Mouse (Mus musculus): ENCODE results near the gene Fam160b1.

DNA sequence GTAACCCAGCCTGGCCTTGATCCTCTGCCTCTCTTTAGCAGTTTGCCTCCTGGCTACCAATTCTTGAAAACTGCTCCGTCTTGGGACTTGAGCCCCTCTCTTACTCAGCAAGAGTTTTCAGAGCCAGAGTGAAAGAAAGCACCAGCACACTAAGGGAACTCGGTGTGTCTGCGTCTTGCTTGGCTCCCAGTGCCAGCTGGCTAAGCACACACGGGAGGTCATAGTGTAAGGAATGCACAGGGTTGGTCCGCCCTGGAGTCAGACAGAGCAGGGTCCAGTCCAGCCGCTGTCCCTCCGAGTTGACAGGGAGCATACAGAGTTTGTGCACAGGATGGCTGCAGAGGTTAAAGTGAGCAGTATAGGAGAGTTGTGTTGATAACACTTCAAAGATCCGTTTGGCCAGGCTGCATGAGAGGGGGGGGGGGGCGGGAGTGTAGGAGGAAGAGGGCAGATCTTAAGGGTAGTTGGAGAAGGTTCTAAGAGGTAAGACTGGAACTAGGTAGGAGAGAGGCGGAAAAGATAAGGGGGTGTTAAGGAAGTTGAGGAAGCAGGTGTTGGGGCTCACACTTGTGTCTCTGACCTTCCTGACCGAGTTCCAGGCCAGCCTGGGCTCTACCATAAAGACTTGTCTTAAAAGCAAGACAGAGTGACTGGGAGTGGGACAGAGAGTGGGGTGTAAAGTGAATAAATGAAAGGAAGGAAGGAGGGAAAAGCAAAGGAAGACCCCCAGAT lies 4.6 kb downstream of the Fam160b1 start:
- TF ChIP-seq CTCF (conservative IDR thresholded peaks at IDR 0.05; ENCODE audit: insufficient read depth, insufficient read length, low read depth, low read length) (no peak), POLR2A (IDR thresholded peaks at IDR 0.05; ENCODE audit: low read depth, low read length) (no peak)
